Mouse (Mus musculus): ENCODE data around the gene 9930111J21Rik2. TPM values are rescaled to one million over a fixed set of nuclear protein-coding genes. Genes with fewer than 3 reads are reported as not detected.
A peak's percentile ranks its signal among the peaks of the same experiment; 100 is the strongest.
"Not testable (repeated sequence)": the region's sequence is repeated elsewhere in the genome, so short reads cannot be mapped to it uniquely, and the experiment has no call there.

9930111J21Rik2 gene
- 0.12 and 0.32 TPM in 2 replicates for polyA plus RNA-seq (2016; fragmentation: Nextera tagmentation; extraction: Ambion mirVana)

DNA sequence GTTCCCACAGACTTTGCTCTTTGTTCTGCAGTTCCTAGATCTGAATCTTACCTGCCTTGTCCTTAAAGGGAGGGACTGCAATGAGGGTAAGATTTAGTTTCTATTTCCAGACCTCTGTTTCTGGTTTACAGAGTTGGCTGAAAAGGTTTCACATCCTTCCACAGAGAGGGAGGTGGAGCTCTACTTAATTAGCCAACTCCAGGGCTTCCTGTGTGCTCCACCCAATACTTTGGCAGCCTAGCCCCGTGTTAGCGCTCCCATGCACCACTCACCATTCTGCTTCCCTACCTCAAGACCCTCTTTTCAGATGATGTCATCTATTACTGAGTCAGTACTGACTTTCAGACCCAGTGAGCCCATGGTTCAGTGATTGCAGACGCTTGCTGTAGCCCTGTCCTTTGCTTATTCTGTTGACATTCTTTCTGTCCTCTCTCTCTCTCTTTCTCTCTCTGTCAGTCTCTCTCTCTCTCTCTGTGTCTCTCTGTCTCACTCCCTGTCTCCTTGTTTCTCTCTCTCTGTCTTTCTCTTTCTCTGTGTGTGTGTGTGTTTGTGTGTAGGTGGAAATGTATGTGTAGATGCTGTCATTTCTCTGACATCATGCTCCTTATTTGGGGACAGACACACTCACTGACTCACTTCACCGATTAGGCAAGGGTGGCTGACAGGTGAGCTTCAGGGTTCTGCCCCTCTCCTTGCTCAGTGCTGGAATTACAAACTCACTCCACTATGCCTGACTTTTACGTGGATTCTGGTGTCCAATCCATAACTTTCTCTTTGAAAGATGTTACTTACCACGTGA is at the start of gene 9930111J21Rik2:
Gene 9930111J21Rik2 (minus strand): TSS at position 150 of the 799 bp plus-strand sequence.
- H3K9me3 ChIP-seq; H3K27ac ChIP-seq; H3K36me3 ChIP-seq (replicated peaks); H3K4me3 ChIP-seq; DNase-seq (ENCODE audit: extremely low spot score, low spot score); H3K4me1 ChIP-seq; H3K27me3 ChIP-seq (ENCODE audit: poor library complexity, severe bottlenecking): not testable (repeated sequence)
- WGBS = 93% methylated on average over 1 of the region's 6 CpGs

- Histone ChIP-seq H3K27ac (no peak overlapping the region), H3K4me1 (peaks cover 8% of the 10 kb centered on the region; the same call in 1 of the 2 replicates), H3K36me3 (replicated peaks) (no peaks in the 10 kb centered on the region), H3K9me3 (no peaks in the 10 kb centered on the region), H3K4me3 (no peak overlapping the region), H3K27me3 (ENCODE audit: poor library complexity, severe bottlenecking) (no peaks in the 10 kb centered on the region)
- no peak for DNase-seq (ENCODE audit: extremely low spot score, low spot score)
- 89% methylated on average over 3 of the region's 3 CpGs for WGBS
These were observed 49.4 kb upstream of the 9930111J21Rik2 start for GRCm38 (mm10) chr11:49100409-49100808.

GRCm38 (mm10) chr11:49095367-49095766 is 44.3 kb upstream of the 9930111J21Rik2 start:
- Histone ChIP-seq H3K36me3 (replicated peaks) (no peaks in the 10 kb centered on the region), H3K27me3 (ENCODE audit: poor library complexity, severe bottlenecking) (no peaks in the 10 kb centered on the region), H3K4me3 (no peak overlapping the region), H3K4me1 (peaks cover 4% of the 10 kb centered on the region; the same call in 1 of the 2 replicates), H3K9me3 (no peaks in the 10 kb centered on the region), H3K27ac (no peak overlapping the region)
- 76% methylated on average over 4 of the region's 4 CpGs for WGBS
- no peak for DNase-seq (ENCODE audit: extremely low spot score, low spot score)

GRCm38 (mm10) chr11:49093861-49094660 is 43.0 kb upstream of the 9930111J21Rik2 start:
- Histone ChIP-seq H3K27ac (no peak overlapping the region), H3K27me3 (ENCODE audit: poor library complexity, severe bottlenecking) (no peaks in the 10 kb centered on the region), H3K4me1 (peaks cover 4% of the 10 kb centered on the region; the same call in 1 of the 2 replicates), H3K36me3 (replicated peaks) (no peaks in the 10 kb centered on the region), H3K9me3 (no peaks in the 10 kb centered on the region), H3K4me3 (no peak overlapping the region)
- DNase-seq (ENCODE audit: extremely low spot score, low spot score) = no peak
- WGBS = 93% methylated on average over 6 of the region's 6 CpGs

GRCm38 (mm10) chr11:49092786-49093185 is 41.7 kb upstream of the 9930111J21Rik2 start:
- DNase-seq (ENCODE audit: extremely low spot score, low spot score) = no peak
- Histone ChIP-seq H3K9me3 (no peaks in the 10 kb centered on the region), H3K4me3 (no peak overlapping the region), H3K4me1 (peaks cover 12% of the 10 kb centered on the region), H3K27ac (no peak overlapping the region), H3K36me3 (replicated peaks) (no peaks in the 10 kb centered on the region), H3K27me3 (ENCODE audit: poor library complexity, severe bottlenecking) (no peaks in the 10 kb centered on the region)
- WGBS = 88% methylated on average over 2 of the region's 2 CpGs

DNA sequence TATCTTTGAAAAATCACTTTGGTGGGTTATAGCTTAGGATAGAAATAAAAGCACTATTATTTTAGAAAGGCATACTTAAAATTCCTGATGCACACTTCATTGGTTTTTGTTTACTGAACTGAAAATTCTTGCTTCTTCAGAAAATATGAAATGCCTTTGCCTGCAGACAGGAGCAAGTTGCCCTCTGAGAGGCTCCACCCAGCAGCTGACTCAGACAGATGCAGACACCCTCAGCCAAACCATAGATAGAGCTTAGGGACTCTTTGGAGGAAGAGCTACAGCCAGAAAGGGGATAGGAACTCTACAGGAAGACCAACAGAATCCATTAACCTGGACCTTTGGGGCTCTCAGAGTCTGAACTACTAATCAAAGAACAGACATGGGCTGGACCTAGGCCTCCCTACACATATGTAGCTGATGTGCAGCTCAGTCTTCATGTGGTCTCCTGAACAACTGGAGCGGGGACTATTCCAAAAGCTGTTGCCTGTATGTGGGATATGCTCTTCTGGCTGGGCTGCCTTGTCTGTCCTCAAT is 41.1 kb upstream of the 9930111J21Rik2 start:
- no peak for DNase-seq (ENCODE audit: extremely low spot score, low spot score)
- Histone ChIP-seq H3K4me1 (peaks cover 12% of the 10 kb centered on the region), H3K4me3 (no peak overlapping the region), H3K36me3 (replicated peaks) (no peaks in the 10 kb centered on the region), H3K27ac (no peak overlapping the region), H3K27me3 (ENCODE audit: poor library complexity, severe bottlenecking) (no peaks in the 10 kb centered on the region), H3K9me3 (no peaks in the 10 kb centered on the region)
- WGBS = 81% methylated on average over 1 of the region's 1 CpGs

DNA sequence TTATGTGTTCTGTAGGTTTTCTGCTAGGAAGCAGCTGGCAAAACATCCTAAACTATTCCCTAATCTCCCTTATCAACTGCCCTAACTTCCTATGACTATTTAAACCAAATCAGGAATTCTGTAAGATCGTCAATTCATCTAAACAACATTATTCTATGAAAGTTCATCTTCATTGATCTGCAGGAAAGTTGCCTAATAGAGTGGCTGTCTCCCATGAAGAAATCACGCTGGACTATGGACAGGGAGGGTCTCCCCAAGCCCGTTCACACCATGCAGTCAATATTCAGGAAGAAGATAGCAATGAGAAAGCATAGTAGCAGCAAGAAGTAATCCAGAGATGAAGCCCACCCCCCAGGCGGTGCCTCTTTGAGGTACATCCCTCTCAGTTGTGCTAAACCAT is 40.1 kb upstream of the 9930111J21Rik2 start:
- Histone ChIP-seq H3K4me3 (no peak overlapping the region), H3K4me1 (peaks cover 12% of the 10 kb centered on the region), H3K27ac (no peak overlapping the region), H3K9me3 (no peaks in the 10 kb centered on the region), H3K36me3 (replicated peaks) (no peaks in the 10 kb centered on the region), H3K27me3 (ENCODE audit: poor library complexity, severe bottlenecking) (no peaks in the 10 kb centered on the region)
- 81% methylated on average over 4 of the region's 4 CpGs for WGBS
- no peak for DNase-seq (ENCODE audit: extremely low spot score, low spot score)

- DNase-seq (ENCODE audit: extremely low spot score, low spot score) = no peak
- Histone ChIP-seq H3K4me1 (peaks cover 12% of the 10 kb centered on the region), H3K4me3 (no peak overlapping the region), H3K9me3 (no peaks in the 10 kb centered on the region), H3K27ac (no peak overlapping the region), H3K27me3 (ENCODE audit: poor library complexity, severe bottlenecking) (no peaks in the 10 kb centered on the region), H3K36me3 (replicated peaks) (no peaks in the 10 kb centered on the region)
- WGBS = 92% methylated on average over 5 of the region's 5 CpGs
These were observed 39.5 kb upstream of the 9930111J21Rik2 start for GRCm38 (mm10) chr11:49090551-49090950.

DNA sequence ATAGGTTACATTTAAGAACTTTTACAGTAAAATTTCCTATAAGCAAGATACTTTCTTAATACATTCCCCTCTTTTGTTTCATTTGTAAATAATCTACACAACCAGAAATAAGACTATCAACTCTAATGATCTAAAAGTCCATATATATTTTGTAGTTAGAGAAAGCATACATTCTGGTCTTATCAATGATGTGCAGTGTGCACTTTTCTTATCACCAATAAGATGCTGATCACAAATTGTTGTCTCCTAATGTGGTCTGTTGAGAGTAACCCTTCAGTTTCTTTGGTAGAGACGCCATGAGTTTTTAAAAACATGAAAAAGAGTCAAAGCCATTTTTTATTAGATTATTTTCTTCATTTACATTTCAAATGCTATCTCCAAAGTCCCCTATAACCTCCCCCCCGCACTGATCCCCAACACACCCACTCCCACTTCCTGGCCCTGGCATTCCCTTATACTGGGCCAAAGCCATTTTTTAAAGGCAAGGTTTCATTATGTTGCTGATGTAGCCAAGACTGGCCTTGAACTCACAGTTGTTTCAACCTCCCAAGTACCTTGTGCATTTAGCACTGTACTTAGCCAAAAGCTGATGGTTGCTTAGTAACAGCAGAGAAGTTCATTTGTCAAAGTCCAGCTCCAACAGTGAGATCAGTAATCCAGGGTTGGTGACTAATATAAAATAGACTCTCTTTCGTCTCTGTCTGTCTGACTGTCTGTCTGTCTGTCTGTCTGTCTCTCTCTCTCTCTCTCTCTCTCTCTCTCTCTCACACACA is 38.9 kb upstream of the 9930111J21Rik2 start:
- H3K4me3 ChIP-seq = no peak overlapping the region
- no peaks in the 10 kb centered on the region for H3K36me3 ChIP-seq (replicated peaks)
- H3K27me3 ChIP-seq (ENCODE audit: poor library complexity, severe bottlenecking) = no peaks in the 10 kb centered on the region
- DNase-seq (ENCODE audit: extremely low spot score, low spot score) = no peak
- 85% methylated on average over 3 of the region's 3 CpGs for WGBS
- peaks cover 8% of the 10 kb centered on the region for H3K4me1 ChIP-seq
- no peaks in the 10 kb centered on the region for H3K9me3 ChIP-seq
- H3K27ac ChIP-seq = no peak overlapping the region

DNA sequence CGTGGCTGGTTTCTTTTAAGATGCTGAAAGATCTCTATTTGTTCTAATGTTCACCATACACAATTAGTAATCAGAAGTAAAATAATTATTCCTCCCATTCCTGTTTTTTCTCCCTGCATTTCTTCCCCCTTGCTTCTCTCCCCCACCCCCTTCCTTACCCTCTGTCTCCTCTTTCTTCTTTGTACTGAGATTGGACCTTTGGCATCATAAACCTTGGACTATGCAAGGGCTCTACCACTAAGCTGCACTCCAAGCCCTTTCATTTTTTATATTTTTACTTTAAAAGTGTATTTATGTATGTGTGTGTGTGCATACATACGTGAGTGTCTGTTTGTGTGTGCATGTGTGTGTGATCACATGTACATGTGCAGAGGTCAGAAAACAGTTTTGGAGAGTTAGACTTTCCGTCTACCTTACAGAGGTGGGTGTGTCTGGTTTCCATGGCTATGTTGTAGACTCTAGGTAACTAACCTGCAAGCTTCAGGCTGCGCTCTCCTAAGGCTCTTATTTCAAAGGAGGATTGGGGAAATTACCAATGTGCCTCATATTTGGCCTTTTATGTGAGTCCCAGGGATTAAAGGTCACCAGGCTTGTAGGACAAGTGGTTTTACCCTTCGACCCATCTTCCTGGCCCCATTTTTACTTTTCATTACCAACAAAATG is 38.1 kb upstream of the 9930111J21Rik2 start:
- H3K4me3 ChIP-seq = no peak overlapping the region
- WGBS = 91% methylated on average over 5 of the region's 5 CpGs
- no peak overlapping the region for H3K27ac ChIP-seq
- peaks cover 8% of the 10 kb centered on the region for H3K4me1 ChIP-seq
- no peaks in the 10 kb centered on the region for H3K27me3 ChIP-seq (ENCODE audit: poor library complexity, severe bottlenecking)
- H3K9me3 ChIP-seq = no peaks in the 10 kb centered on the region
- H3K36me3 ChIP-seq (replicated peaks) = no peaks in the 10 kb centered on the region
- no peak for DNase-seq (ENCODE audit: extremely low spot score, low spot score)

DNA sequence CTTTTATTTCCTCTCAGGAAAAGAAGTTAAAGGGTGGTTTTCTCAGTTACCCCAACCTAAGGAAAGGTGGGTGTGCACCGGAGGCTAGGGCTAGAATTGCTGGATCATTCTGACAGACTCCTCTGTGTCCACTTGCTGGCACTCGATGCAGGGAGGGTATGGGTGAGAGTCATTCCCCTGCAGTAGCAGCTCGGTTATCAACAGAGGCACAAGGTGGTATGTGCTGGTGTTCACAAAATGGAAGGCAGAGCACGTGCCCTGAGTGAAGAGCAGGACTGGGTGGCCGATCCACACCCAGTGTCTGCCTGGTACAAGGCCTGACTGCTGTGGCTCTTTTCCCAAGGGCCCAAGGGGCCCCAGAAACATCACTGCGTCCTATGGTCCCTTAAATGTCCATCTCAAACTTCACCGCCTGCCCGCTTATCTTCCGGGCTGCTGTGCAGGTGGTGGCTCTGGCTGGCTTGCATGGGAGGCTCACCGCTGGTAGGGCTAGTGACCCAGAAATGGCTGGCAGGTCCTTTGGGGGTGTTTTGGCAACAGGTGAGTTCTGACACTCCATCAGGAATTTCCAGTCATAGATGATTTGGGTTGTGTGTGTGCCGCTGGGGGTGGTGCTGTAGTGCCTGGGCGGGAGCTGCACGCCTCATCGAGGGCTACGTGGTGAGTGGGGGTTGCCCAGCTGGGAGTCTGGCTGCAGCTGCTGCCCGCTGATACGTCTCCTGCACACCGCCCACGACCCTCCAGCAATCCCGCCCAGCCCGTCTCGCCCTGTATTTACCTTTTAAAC is 37.0 kb upstream of the 9930111J21Rik2 start:
- Histone ChIP-seq H3K27me3 (ENCODE audit: poor library complexity, severe bottlenecking) (no peaks in the 10 kb centered on the region), H3K27ac (0 out of 2 replicates have a peak overlapping the region, but pooled peaks have one; percentile 17), H3K9me3 (no peaks in the 10 kb centered on the region), H3K36me3 (replicated peaks) (no peaks in the 10 kb centered on the region), H3K4me1 (peaks cover 8% of the 10 kb centered on the region), H3K4me3 (0 out of 2 replicates have a peak overlapping the region, but pooled peaks have one; percentile 19)
- no peak for DNase-seq (ENCODE audit: extremely low spot score, low spot score)
- WGBS = 45% methylated on average over 22 of the region's 22 CpGs
